Mouse (Mus musculus) neural tube, embryonic 15.5 days (tissue): ENCODE measurements around the gene Phkb. TPM values are rescaled to one million over a fixed set of nuclear protein-coding genes. Genes with fewer than 3 reads are reported as not detected.

ENCODE experiments used
- polyA plus RNA-seq: library from polyadenylated mRNA; unstranded; fragments of >200 nt; fragmentation: Nextera tagmentation; extraction: Ambion mirVana; gene quantifications from 2 replicates; pipeline ENCODE4 v1.2.1, GENCODE M21; 2015

Gene Phkb
- polyA plus RNA-seq, 1 experiment from 2014 or later, result 40.3 TPM

Other genes with a start within 250 kb of the Phkb start
- 40.5 and 48.1 TPM in 2 replicates for gene Neto2, start 140.0 kb upstream of the Phkb start, polyA plus RNA-seq
- gene Itfg1, start within 50 bp of the Phkb start, polyA plus RNA-seq, result 181 and 200 TPM in 2 replicates